Mouse (Mus musculus) neural tube, embryonic 13.5 days (tissue): ENCODE data around the gene Pawr. TPM values are rescaled to one million over a fixed set of nuclear protein-coding genes. Genes with fewer than 3 reads are reported as not detected.

Source experiments
- ATAC-seq: fragments of 200-750 bp; cut with Nextera tagmentation; 2 replicates; pipeline ENCODE4 v1.8.0; 2017; ENCODE audit warnings: low read depth, mild to moderate bottlenecking, moderate TSS enrichment, moderate library complexity
- H3K27ac ChIP-seq: fragments of 300-500 bp; sonication (generic); replicated peaks from 2 replicates; pipeline ENCODE4 v1.5.1; 2015; ENCODE audit warnings: moderate library complexity, mild to moderate bottlenecking, inconsistent platforms
- H3K27me3 ChIP-seq: fragments of 300-500 bp; sonication (generic); 2 replicates; pipeline ENCODE4 v1.6.1; 2015; ENCODE audit warnings: mild to moderate bottlenecking, inconsistent platforms
- H3K36me3 ChIP-seq: fragments of 300-500 bp; sonication (generic); 2 replicates; pipeline ENCODE4 v1.6.1; 2015; ENCODE audit warnings: mild to moderate bottlenecking, inconsistent platforms
- H3K4me1 ChIP-seq: fragments of 300-500 bp; sonication (generic); replicated peaks from 2 replicates; pipeline ENCODE4 v1.6.1; 2015; ENCODE audit warnings: inconsistent platforms
- H3K4me2 ChIP-seq: fragments of 300-500 bp; sonication (generic); 2 replicates; pipeline ENCODE4 v1.6.1; 2015; ENCODE audit warnings: inconsistent platforms, mild to moderate bottlenecking, moderate library complexity
- H3K4me3 ChIP-seq: fragments of 300-500 bp; sonication (generic); 2 replicates; pipeline ENCODE4 v1.5.1; 2015; ENCODE audit warnings: mild to moderate bottlenecking, inconsistent platforms
- H3K9ac ChIP-seq: fragments of 300-500 bp; sonication (generic); 2 replicates; pipeline ENCODE4 v1.6.1; 2015; ENCODE audit warnings: moderate library complexity, mild to moderate bottlenecking, inconsistent platforms
- H3K9me3 ChIP-seq: fragments of 300-500 bp; sonication (generic); 2 replicates; pipeline ENCODE4 v1.6.1; 2016; ENCODE audit warnings: inconsistent platforms
- WGBS: fragments of 180-500 bp; shearing (Covaris S2); methylation state at CpG from one replicate; pipeline ENCODE4 v1.1.7; 2015; 5-methylcytosine and 5-hydroxymethylcytosine counted together
- microRNA-seq: library from miRNA; unstranded; fragments of <30 nt; microRNA quantifications from one replicate; pipeline ENCODE4, GENCODE M21; 2016
- polyA plus RNA-seq: library from polyadenylated mRNA; unstranded; fragments of >200 nt; fragmentation: Nextera tagmentation; extraction: Ambion mirVana; gene quantifications from 2 replicates; pipeline ENCODE4 v1.2.1, GENCODE M21; 2015

Gene Pawr
- polyA plus RNA-seq, 1 experiment from 2014 or later, result 4.8 TPM

- Histone ChIP-seq H3K4me1 (no peaks in the 10 kb centered on the region), H3K9ac (no peak overlapping the region), H3K4me2 (no peak overlapping the region), H3K27ac (no peak overlapping the region), H3K4me3 (no peak overlapping the region), H3K36me3 (no peaks in the 10 kb centered on the region), H3K27me3 (0 out of 2 replicates have a peak, but pooled peaks cover 2% of the 10 kb centered on the region), H3K9me3 (no peaks in the 10 kb centered on the region)
- ATAC-seq, result no peak
- 90% methylated on average over 9 of the region's 9 CpGs for WGBS
Measured at GRCm38 (mm10) chr10:108452421-108452820, 120.5 kb downstream of the Pawr start.

GRCm38 (mm10) chr10:108453561-108453960 is 121.6 kb downstream of the Pawr start:
- no peak overlapping the region for H3K4me2 ChIP-seq
- ATAC-seq, result no peak
- H3K27ac ChIP-seq, result no peak overlapping the region
- no peak overlapping the region for H3K9ac ChIP-seq
- H3K4me3 ChIP-seq, result no peak overlapping the region
- H3K36me3 ChIP-seq, result no peaks in the 10 kb centered on the region
- WGBS, result 57% methylated on average over 2 of the region's 2 CpGs
- H3K9me3 ChIP-seq, result no peaks in the 10 kb centered on the region
- H3K27me3 ChIP-seq, result no peaks in the 10 kb centered on the region
- no peaks in the 10 kb centered on the region for H3K4me1 ChIP-seq

GRCm38 (mm10) chr10:108454691-108455117 is 122.8 kb downstream of the Pawr start:
- WGBS, result 87% methylated on average over 11 of the region's 11 CpGs
- Histone ChIP-seq H3K4me3 (no peak overlapping the region), H3K4me2 (no peak overlapping the region), H3K27ac (no peak overlapping the region), H3K9me3 (no peaks in the 10 kb centered on the region), H3K4me1 (no peaks in the 10 kb centered on the region), H3K9ac (no peak overlapping the region), H3K27me3 (no peaks in the 10 kb centered on the region), H3K36me3 (no peaks in the 10 kb centered on the region)
- no peak for ATAC-seq

- Histone ChIP-seq H3K4me1 (no peaks in the 10 kb centered on the region), H3K9me3 (no peaks in the 10 kb centered on the region), H3K36me3 (no peaks in the 10 kb centered on the region), H3K4me3 (no peak overlapping the region), H3K4me2 (no peak overlapping the region), H3K9ac (no peak overlapping the region), H3K27ac (no peak overlapping the region), H3K27me3 (no peaks in the 10 kb centered on the region)
- WGBS, result 81% methylated on average over 10 of the region's 10 CpGs
- ATAC-seq, result no peak
Measured at GRCm38 (mm10) chr10:108455204-108455603, 123.3 kb downstream of the Pawr start.

GRCm38 (mm10) chr10:108455883-108456282 is 124.0 kb downstream of the Pawr start:
- H3K36me3 ChIP-seq, result no peaks in the 10 kb centered on the region
- no peaks in the 10 kb centered on the region for H3K9me3 ChIP-seq
- 90% methylated on average over 2 of the region's 2 CpGs for WGBS
- H3K27me3 ChIP-seq, result no peaks in the 10 kb centered on the region
- H3K27ac ChIP-seq, result no peak overlapping the region
- no peaks in the 10 kb centered on the region for H3K4me1 ChIP-seq
- no peak overlapping the region for H3K4me2 ChIP-seq
- H3K4me3 ChIP-seq, result no peak overlapping the region
- ATAC-seq, result no peak
- no peak overlapping the region for H3K9ac ChIP-seq

GRCm38 (mm10) chr10:108457054-108457453 is 125.1 kb downstream of the Pawr start:
- WGBS, result 98% methylated on average over 2 of the region's 2 CpGs
- ATAC-seq, result no peak

GRCm38 (mm10) chr10:108461862-108462261 is 129.9 kb downstream of the Pawr start:
- no peaks in the 10 kb centered on the region for H3K9me3 ChIP-seq
- no peak overlapping the region for H3K9ac ChIP-seq
- 67% methylated on average over 2 of the region's 2 CpGs for WGBS
- H3K27ac ChIP-seq, result no peak overlapping the region
- H3K36me3 ChIP-seq, result no peaks in the 10 kb centered on the region
- no peak overlapping the region for H3K4me3 ChIP-seq
- ATAC-seq, result no peak
- H3K4me1 ChIP-seq, result peaks cover 5% of the 10 kb centered on the region; the same call in 1 of the 2 replicates
- no peak overlapping the region for H3K4me2 ChIP-seq
- no peaks in the 10 kb centered on the region for H3K27me3 ChIP-seq

More at GRCm38 (mm10) chr10:108457054-108457453, 125.1 kb downstream of the Pawr start:
- Histone ChIP-seq H3K27me3 (no peaks in the 10 kb centered on the region), H3K4me2 (no peak overlapping the region), H3K9ac (no peak overlapping the region), H3K4me1 (peaks cover 5% of the 10 kb centered on the region; the same call in 1 of the 2 replicates), H3K36me3 (no peaks in the 10 kb centered on the region), H3K27ac (no peak overlapping the region), H3K9me3 (no peaks in the 10 kb centered on the region), H3K4me3 (no peak overlapping the region)

Small RNA genes within 50 kb of the gene (microRNA-seq; reads per million reads assigned to microRNA genes)
- not detected for gene Gm25591

Other genes with a start within 250 kb of the Pawr start
- gene Ppp1r12a, start 169.9 kb upstream of the Pawr start, polyA plus RNA-seq, result 75.5 and 78.9 TPM in 2 replicates